Mouse (Mus musculus): Measurements from ENCODE around the gene Atp2b4. TPM values are rescaled to one million over a fixed set of nuclear protein-coding genes. Genes with fewer than 3 reads are reported as not detected.

The Atp2b4 gene
- total RNA-seq, 2 experiments from 2014 or later = 245 to 247 TPM

DNA sequence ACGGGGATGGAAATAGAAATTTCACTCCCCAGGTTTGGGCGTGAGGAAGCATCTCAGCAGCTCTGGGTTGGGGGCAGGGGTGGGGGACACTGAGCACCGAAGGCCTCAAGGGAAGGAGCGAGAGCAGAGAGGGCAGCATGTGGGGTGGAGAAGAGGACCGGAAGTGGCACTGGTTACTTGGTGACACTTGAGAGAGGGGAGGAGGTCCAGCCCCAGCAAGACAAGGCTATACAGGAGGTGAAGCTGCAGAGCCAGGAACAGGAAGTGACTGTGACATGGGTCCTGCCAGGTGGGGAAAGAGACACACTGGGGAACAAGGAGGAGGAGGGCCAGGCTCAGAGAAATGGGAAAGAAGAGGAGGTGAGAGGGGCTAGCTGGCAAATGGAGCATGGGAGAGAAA is 20.3 kb upstream of the Atp2b4 start:
- no peak for DNase-seq (ENCODE audit: extremely low spot score in 1 of 2, low spot score in 2 of 2)
- intact Hi-C loops (cut with DNase I) = no loop called here
- TF ChIP-seq CTCF (IDR thresholded peaks at IDR 0.05) = no peak

DNA sequence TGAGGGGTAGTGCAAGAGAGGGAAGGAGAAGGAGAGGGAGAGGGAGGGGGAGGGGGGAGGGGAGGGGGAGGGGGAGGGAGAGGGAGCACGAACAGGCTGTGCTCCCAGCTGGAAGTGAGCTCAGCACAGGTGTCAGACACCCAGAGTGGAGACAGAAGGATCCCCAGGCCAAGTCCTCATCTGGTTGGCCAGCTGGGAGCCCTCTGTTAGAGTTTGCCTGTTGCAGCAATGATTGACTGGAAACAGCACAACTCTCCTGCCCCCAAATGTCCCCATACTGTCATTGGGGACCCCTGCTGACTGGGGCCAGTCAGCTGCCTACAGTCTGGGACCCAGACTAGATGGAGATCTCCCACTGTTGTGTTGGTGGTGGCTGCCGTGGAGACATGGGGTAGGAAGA is 19.3 kb upstream of the Atp2b4 start:
- Histone ChIP-seq H3K4me3 (no peak overlapping the region), H3K27ac (no peak overlapping the region)
- no peak for TF ChIP-seq CTCF (IDR thresholded peaks at IDR 0.05)
- no peak for DNase-seq (ENCODE audit: extremely low spot score in 1 of 2, low spot score in 2 of 2)
- intact Hi-C loops (cut with DNase I) = no loop called here

More for the DNA sequence above, 20.3 kb upstream of the Atp2b4 start:
- Histone ChIP-seq H3K4me3 (no peak overlapping the region), H3K27ac (no peak overlapping the region)

DNA sequence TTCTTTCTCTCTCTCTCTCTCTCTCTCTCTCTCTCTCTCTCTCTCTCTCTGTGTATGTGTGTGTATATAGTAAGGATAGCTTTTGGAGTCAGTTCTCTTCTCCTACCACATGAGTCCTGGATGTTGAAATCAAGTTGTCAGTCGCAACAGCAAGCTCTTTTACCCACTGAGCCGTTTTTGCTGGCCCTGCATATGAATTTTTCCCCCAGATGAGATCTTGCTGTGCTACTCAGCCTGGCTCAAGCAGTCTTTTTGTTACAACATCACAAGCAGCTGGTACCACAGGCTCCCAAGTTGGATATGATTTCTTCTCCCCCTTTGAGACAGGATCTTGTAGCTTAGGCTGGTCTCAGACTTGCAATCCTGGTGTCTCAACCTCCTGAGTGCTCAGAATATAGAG is 17.7 kb upstream of the Atp2b4 start:
- Histone ChIP-seq H3K27ac (no peak overlapping the region), H3K4me3 (no peak overlapping the region)
- DNase-seq (ENCODE audit: extremely low spot score in 1 of 2, low spot score in 2 of 2) = no peak
- TF ChIP-seq CTCF (IDR thresholded peaks at IDR 0.05) = no peak
- intact Hi-C loops (cut with DNase I) = no loop called here

DNA sequence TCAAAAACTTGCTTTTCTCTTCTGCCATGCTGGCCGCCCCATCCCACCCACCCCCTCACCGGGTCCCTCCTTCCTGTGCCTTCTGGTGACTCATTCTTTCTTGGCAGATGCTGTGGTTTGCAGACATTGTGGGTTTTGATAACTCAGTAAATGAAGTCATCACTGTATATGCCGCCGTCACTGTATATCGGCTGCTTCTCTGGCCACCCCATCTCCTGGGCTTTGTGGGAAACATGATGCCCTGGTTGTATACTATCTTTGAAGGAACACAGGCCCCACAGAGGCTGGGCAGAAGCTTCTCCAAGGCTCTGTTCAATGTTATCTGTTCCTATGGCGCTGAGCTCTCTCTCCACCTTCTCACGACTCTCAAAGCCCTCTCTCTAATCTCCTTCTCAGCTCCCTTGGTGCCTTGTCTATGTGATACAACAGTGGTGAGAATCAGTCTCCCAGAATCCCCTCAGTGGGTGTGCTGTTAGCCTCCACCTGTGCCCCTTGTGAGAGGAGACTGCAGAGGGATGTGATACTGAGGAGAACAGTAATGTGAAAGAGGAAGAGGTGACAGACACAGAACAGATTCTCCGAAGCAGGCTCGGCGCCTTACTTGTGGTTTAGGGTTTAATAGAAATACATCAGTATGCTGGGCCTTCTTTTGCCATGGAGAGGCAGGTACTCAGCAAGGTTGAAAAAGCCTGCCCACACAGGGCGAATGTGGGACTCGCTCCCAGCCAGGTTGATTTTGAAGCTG is 15.1 kb upstream of the Atp2b4 start:
- intact Hi-C loops (cut with DNase I) = no loop called here
- DNase-seq (ENCODE audit: extremely low spot score in 1 of 2, low spot score in 2 of 2) = no peak
- no peak for TF ChIP-seq CTCF (IDR thresholded peaks at IDR 0.05)
- Histone ChIP-seq H3K4me3 (no peak overlapping the region), H3K27ac (peak overlapping the region; percentile 59)

DNA sequence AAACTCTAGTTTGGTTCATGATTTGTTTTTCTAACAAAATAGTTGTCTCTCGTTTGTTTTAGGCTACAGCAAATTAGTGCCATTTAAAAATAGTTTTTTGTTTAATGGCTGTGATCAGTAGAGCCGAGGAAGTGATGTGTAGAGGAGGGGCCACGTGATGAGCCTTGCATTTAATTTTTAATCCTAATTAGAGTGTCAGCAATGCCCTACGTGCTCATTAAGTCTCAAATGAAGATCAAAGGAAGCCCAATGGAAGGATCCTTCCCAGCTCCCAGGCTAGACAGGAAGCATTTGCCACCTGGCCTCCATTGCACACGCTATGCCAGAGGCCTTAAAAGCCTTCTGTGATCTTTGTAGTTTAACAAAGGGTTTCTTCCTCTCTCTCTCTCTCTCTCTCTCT is 8.5 kb upstream of the Atp2b4 start:
- DNase-seq (ENCODE audit: extremely low spot score in 1 of 2, low spot score in 2 of 2) = no peak
- TF ChIP-seq CTCF (IDR thresholded peaks at IDR 0.05) = no peak
- Histone ChIP-seq H3K4me3 (no peak overlapping the region), H3K27ac (no peak overlapping the region)
- intact Hi-C loops (cut with DNase I) = no loop called here

DNA sequence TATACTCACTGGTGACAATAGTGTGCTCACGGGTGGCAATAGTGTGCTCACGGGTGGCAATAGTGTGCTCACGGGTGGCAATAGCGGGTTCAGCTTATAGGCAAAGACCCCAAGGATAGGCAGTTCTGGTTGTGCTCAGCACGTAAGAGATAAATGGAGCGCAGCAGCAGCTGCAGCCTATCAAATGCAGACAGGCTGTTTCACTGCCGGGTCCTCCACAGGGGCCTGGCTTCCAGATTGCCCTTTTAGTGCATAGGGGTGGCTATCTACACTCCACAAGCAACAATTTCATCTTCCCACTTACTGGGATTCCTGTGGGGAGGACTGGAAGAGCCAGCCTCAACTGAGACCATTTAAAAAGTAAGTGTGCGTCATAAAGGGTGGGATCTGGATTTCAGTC is 7.2 kb upstream of the Atp2b4 start:
- no peak overlapping the region for H3K4me3 ChIP-seq
- no peak for TF ChIP-seq CTCF (IDR thresholded peaks at IDR 0.05)
- no peak for DNase-seq (ENCODE audit: extremely low spot score in 1 of 2, low spot score in 2 of 2)

DNA sequence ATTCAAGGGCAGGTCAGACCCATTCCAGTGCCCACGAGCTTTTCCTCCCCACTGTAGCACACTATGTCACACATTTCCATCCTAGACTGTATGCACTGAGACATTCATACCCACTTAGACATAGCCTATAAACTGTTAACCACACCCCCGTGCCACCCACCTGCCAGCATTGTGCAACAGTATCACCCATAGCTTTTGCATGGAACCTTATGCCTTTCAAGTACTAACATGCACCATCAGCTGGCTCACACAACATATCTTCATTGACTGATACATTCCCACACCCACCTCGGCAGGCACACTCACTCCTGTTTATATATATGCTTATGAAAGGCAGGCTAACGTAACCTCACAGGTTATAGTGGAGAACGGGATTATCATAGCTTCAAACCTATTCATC is 902 bp upstream of the Atp2b4 start:
- Histone ChIP-seq H3K27ac (no peak overlapping the region), H3K4me3 (no peak overlapping the region)
- no peak for DNase-seq (ENCODE audit: extremely low spot score in 1 of 2, low spot score in 2 of 2)
- intact Hi-C loops (cut with DNase I) = loop anchor here (2.0 kb wide), 1 partner anchor 65 kb away; no protein-coding TSS in a partner anchor
- no peak for TF ChIP-seq CTCF (IDR thresholded peaks at IDR 0.05)

More for the DNA sequence above, 7.2 kb upstream of the Atp2b4 start:
- intact Hi-C loops (cut with DNase I) = no loop called here
- no peak overlapping the region for H3K27ac ChIP-seq

DNA sequence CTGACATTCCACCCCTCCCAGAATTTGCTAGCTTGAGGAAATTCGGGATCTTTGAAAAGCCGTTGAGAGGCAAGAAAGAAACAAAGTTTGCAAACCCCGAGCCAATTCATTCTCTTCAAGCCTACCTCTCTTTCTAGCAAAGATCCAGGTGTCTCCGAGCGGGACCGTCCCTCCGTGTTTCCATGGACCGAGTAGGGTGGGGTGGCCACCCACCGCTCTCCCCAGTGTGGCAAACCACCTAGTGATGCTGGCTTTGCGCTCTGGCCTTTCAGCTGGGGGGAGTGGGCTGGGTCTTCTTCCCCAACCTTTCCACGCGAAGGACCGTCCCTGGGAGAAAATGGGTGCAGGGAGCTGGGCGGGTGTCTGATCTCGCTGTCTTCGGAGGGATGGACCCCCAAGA is 329 bp downstream of the Atp2b4 start:
- peak overlapping the region; percentile 63 for H3K27ac ChIP-seq
- intact Hi-C loops (cut with DNase I) = loop anchor here (1.0 to 2.0 kb wide), 2 partner anchors 64 to 97 kb away; no protein-coding TSS in a partner anchor
- no peak for DNase-seq (ENCODE audit: extremely low spot score in 1 of 2, low spot score in 2 of 2)
- peak overlapping the region; percentile 64 for H3K4me3 ChIP-seq
- TF ChIP-seq CTCF (IDR thresholded peaks at IDR 0.05) = no peak

DNA sequence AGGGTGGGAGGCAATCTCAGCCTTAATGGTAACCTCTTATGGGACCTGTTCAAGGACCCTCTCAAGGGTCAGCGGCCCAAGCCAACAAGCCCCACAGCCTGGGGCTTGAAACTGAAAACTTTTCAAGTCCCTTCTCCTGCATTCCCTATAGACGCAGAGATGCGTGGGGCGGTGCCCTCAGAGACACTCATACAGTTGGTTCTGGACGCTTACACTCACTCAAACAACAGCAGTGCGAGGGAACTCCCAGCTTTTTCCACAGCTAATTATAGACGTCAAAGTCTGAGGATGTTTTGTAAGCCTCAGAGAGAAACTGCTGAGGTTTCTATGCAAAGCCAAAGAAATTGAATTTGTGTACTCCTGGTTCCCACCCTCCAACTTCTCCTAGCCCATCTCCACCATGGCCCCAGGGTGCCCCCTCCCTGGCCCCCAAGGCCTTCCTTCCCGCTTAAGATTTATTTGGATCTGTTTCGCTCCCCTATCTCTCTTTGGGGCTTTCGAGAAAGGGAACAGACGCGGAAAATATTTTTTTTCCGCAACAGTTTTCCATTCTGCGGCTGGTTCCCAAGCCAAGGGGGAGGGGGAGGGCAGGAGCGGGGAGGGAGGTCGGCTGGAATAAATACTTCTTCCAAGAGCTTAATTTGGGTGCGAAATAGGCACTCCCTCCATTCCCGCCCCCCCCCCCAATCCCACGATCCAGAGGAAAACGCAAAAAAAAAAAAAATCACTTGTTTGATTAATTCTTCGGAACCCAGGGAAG is 975 bp downstream of the Atp2b4 start:
- Histone ChIP-seq H3K4me3 (peak overlapping the region; percentile 64), H3K27ac (peak overlapping the region; percentile 61; the same call in 1 of the 2 replicates)
- intact Hi-C loops (cut with DNase I) = loop anchor here (1.0 to 2.0 kb wide), 2 partner anchors 63 to 97 kb away; no protein-coding TSS in a partner anchor
- no peak for TF ChIP-seq CTCF (IDR thresholded peaks at IDR 0.05)
- DNase-seq (ENCODE audit: extremely low spot score in 1 of 2, low spot score in 2 of 2) = no peak

DNA sequence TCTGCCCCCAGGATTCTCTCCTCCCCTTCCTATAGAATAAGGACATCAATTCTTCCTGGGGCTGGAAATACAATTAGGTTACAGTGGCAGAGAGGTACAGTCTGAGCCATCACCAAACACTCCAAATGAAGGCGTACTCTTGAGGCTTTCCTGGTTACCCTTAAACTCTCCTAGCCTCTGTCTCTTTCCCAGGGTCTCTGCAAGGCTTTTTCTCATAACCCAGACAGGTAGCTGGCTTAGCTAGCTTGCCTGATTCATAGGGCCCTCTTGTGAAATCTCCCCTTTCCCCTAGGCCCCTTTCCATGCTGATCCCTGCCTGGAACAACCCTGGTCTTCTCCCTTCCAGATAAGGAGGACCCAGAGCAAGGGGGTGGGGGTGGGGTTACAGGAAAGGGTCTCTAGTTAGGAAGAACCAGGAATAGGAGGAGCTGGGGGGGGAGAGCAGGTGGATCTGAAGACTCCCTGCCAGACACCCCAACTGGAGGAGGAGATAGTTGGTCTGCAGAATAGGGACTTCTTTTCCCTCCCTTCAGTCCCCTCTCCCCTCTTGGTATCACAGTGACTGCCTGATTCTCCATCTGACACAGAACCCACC is 1.9 kb downstream of the Atp2b4 start:
- Histone ChIP-seq H3K4me3 (peak overlapping the region; percentile 64), H3K27ac (no peak overlapping the region; the same call in 1 of the 2 replicates)
- no peak for TF ChIP-seq CTCF (IDR thresholded peaks at IDR 0.05)
- DNase-seq (ENCODE audit: extremely low spot score in 1 of 2, low spot score in 2 of 2) = no peak
- intact Hi-C loops (cut with DNase I) = no loop called here

DNA sequence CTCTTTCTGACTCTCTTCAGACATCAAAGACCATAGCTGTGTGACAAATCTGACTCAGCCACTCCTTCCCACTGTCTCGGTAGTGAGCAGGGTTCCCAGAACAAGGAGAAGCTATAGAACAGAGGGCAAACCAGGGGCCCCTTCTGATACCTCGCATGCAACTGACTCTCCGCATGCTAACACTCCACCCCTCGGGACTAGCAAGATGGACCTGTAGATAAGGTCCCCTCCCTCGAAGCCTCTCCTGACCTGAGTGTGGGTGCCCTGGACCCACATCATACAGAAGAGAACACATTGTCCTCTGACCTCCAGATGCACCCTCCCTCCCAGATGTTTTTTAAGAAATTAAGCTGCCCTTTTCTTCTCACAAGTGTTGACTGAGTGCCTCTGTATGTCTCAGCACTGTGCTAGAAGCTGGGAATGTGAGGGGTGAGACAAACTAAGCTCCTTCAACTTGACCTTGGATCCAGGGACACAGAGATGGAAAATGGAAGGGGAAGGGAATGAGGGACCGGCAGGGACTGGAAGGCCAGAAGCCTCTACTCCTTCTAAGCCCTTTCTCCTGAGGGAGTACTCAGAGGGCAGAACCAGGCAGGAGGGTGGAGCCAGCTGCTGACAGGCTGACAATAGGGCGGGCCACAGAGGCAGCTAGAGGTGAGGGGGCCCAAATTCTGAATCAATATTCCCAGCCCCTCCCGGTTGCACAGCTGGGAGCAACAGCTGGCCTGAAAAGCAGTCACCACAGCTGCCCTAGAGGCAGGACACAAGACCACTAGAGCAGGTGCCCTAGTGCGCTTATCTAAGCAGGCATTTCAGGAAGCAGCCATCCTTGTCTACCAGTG is 2.6 kb downstream of the Atp2b4 start:
- peak overlapping the region; percentile 64 for H3K4me3 ChIP-seq
- DNase-seq (ENCODE audit: extremely low spot score in 1 of 2, low spot score in 2 of 2) = no peak
- peak overlapping the region; percentile 1; the same call in 1 of the 2 replicates for H3K27ac ChIP-seq
- no peak for TF ChIP-seq CTCF (IDR thresholded peaks at IDR 0.05)
- intact Hi-C loops (cut with DNase I) = no loop called here
